Mouse (Mus musculus) embryonic fibroblast, embryonic 13.5 days (primary cell): Measurements from ENCODE around the gene Ubash3b.

Source experiments
- CTCF ChIP-seq: IDR thresholded peaks from 2 replicates; pipeline ENCODE4 v1.5.1; 2011; ENCODE audit warnings: mild to moderate bottlenecking, control low read depth, low read length, moderate library complexity, borderline replicate concordance; ENCODE audit not compliant: insufficient read depth
- POLR2A ChIP-seq: IDR thresholded peaks from 2 replicates; pipeline ENCODE4 v1.6.1; 2011; ENCODE audit warnings: low read depth, mild to moderate bottlenecking, control low read depth, low read length, moderate library complexity

GRCm38 (mm10) chr9:41028470-41028869 is 133.0 kb downstream of the Ubash3b start:
- TF ChIP-seq CTCF, result peak; percentile 49; the same call in 1 of the 2 replicates
- TF ChIP-seq POLR2A, result no peak
